Mouse (Mus musculus) neural tube, embryonic 10.5 days (tissue): ENCODE data around the gene Herc4.

Source experiments
- DNase-seq: peaks from one replicate; pipeline ENCODE4 v3.0.0-alpha.2; 2017; ENCODE audit warnings: low spot score; ENCODE audit errors: extremely low spot score

Herc4 gene

GRCm38 (mm10) chr10:63243493-63244054 lies at the start of gene Herc4:
TSS of gene Herc4 (plus strand) at chr10:63243810.
- peak; percentile 97 for DNase-seq

- no peak for DNase-seq
Measured at GRCm38 (mm10) chr10:63199008-63199407, 44.6 kb upstream of the Herc4 start.

GRCm38 (mm10) chr10:63201534-63201933 lies 42.1 kb upstream of the Herc4 start:
- no peak for DNase-seq

GRCm38 (mm10) chr10:63203002-63203401 lies 40.6 kb upstream of the Herc4 start:
- no peak for DNase-seq

GRCm38 (mm10) chr10:63203728-63204127 lies 39.9 kb upstream of the Herc4 start, which contains the start of gene Mypn:
TSS of gene Mypn (minus strand) at chr10:63203952.
- DNase-seq: no peak

GRCm38 (mm10) chr10:63208871-63209270 lies 34.7 kb upstream of the Herc4 start:
- no peak for DNase-seq

GRCm38 (mm10) chr10:63221081-63221783 lies 22.4 kb upstream of the Herc4 start:
- DNase-seq: no peak

GRCm38 (mm10) chr10:63224341-63224740 lies 19.3 kb upstream of the Herc4 start:
- DNase-seq: no peak

GRCm38 (mm10) chr10:63230266-63230665 lies 13.3 kb upstream of the Herc4 start:
- DNase-seq: no peak

- DNase-seq: no peak
Measured at GRCm38 (mm10) chr10:63230854-63231253, 12.8 kb upstream of the Herc4 start.

- DNase-seq: no peak
Measured at GRCm38 (mm10) chr10:63231630-63232029, 12.0 kb upstream of the Herc4 start.

GRCm38 (mm10) chr10:63234133-63234532 lies 9.5 kb upstream of the Herc4 start:
- no peak for DNase-seq

- no peak for DNase-seq
Measured at GRCm38 (mm10) chr10:63235889-63236288, 7.7 kb upstream of the Herc4 start.

GRCm38 (mm10) chr10:63236663-63237062 lies 6.9 kb upstream of the Herc4 start:
- DNase-seq: no peak

- no peak for DNase-seq
Measured at GRCm38 (mm10) chr10:63237206-63237605, 6.4 kb upstream of the Herc4 start.

GRCm38 (mm10) chr10:63238090-63238489 lies 5.5 kb upstream of the Herc4 start:
- DNase-seq: no peak

- DNase-seq: no peak
Measured at GRCm38 (mm10) chr10:63239848-63240247, 3.8 kb upstream of the Herc4 start.

GRCm38 (mm10) chr10:63240868-63241271 lies 2.7 kb upstream of the Herc4 start:
- DNase-seq: no peak

- DNase-seq: peak; percentile 12
Measured at GRCm38 (mm10) chr10:63242798-63243435, 693 bp upstream of the Herc4 start.

- no peak for DNase-seq
Measured at GRCm38 (mm10) chr10:63244055-63244671, 553 bp downstream of the Herc4 start.

GRCm38 (mm10) chr10:63244746-63245145 lies 1.1 kb downstream of the Herc4 start:
- peak; percentile 23 for DNase-seq

GRCm38 (mm10) chr10:63245846-63246245 lies 2.2 kb downstream of the Herc4 start:
- no peak for DNase-seq
